Mouse (Mus musculus): ENCODE data around the gene Tes3-ps.

Tes3-ps gene

DNA sequence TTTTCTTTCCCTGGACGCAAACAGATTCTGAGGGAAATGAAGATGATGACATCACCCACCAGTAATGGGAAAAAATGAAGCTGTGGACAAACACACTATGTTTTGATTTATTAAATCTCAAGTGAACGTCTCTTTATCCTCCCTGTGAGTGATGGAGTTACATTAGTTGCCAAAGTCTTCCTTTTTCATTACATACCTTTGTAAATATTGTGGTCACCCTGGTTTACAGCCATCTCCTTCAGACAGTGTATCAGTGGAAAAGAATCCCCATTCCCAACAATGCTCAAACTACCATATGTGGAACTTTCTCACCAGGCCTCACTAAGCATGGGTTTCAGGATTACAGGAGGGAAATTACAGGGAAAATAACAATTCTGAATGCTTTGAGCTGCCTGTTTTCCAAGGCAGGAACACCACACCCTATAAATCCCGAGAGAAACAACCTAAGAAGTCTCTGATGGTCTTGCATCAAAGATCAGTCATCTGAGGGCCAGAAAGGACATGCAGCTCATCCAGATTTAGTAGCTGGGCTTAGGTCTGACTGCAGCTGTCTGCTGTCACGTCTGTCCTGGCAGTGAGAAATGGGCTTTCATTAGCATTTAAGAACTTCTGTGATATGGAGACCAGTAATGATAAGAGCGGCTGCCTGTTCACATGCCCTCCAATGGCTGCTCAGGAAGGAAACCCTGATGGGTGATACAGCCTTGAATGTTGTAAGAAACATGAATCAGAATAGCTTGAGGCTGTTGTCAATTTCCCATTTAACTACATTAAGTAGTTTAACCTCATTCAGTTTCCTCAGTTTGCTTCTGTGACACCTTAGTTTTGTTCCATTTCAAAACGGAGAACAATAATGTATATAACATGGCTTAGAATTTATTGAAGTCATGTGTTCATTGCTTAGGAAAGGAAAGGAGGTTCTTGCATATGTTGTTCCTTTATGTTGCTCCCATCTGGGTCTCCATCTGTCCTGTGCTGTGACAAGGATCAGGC is at the start of gene Tes3-ps:
Tes3-ps (plus strand) TSS at position 943 of the 993 bp plus-strand sequence.
- in situ Hi-C loops (cut with MboI, MseI): no loop called here

DNA sequence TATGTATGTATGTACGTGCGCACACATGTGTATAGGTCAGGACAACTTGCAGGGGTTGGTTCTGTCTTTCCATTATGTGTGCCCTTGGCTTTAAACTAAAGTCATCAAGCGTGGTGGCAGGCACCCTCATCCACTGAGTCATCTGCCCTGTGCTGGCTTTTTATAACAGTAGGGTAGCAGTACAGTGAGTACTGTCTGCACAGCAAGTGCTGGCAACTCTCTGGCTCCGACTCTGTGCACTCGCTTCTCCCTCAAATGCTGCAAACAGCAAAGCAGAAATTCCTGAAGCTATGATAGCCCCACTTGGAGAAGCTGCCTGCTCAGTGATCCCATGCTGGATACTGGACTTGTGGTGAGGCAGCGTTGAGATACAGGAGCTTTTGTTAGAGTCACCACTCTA is 48.7 kb upstream of the Tes3-ps start:
- in situ Hi-C loops (cut with MboI, MseI): no loop called here

DNA sequence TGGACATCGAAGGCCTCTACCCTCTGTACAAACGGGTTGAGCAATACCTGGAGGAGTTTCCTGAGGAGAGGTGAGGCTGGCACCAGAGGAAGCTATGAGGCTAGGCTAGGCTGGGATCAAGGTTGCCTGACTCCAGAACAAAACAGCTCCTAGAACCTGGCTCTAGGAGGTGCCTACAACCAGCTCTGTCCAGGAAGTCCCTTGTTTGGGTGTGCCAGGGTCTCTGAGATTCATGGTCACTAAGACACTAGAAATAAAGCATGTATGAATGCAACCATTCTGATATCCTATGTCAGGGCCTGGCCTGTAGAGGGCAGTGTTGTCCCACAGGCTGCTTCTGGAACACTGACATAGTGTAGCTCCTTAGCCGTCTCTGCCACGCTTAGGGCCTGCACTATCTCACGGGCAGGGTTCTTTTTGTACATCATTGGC is 43.8 kb upstream of the Tes3-ps start:
- in situ Hi-C loops (cut with MboI, MseI): loop anchor here (5.0 kb wide), 1 partner anchor 188 kb away; no protein-coding TSS in a partner anchor

DNA sequence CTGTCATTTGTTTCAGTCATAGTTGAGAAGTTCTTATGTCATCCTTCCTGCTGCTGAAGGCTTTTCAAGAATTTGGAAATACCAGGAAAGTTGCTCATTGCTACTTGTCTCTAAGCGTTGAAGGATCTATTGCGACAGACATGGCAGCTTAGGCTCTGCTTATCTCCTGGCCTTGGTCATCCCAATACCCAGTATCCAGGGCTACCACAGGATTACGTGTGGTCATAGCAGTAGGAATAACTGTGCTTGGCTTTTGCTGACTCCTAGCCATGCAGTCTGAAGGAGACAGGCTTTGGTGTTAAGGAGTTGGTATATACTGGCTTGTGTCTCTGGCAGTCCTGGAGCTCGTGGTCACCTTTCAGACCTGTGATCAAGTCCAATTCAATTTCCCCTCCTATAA is 32.8 kb upstream of the Tes3-ps start:
- in situ Hi-C loops (cut with MboI, MseI): no loop called here

DNA sequence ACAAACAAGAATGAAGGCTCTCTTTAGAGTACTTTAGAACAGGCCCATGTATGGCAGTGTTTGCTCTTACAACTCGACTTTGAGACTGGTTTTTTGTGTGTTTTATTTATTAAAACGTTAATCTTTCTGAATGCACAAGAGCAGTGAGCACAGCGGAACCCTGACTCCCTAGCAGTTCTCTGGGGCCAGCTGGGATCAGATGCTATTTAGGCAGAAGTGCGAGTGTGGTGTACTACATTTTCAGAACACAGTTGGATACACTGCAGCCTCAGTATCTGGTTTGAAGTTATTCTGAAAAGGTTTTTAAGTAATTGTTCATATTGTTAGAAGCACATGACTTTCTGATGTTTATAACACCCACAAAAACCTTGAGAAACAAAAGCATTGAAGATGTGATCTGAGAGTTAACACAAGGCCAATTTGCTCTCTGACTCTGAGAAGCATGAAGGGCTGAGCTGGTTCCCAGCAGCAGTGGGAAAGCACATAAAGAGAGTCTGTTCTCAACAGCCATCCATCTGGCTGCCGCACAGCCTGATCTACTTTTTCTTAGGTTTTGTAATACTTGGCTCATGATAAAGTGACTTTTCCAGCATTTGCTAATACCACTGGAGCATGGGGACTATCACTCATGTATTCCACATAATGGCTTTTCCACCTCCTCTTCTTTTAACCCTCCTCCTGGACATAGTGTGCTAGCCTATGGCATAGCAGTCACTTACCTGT is 32.3 kb upstream of the Tes3-ps start:
- in situ Hi-C loops (cut with MboI, MseI): no loop called here

DNA sequence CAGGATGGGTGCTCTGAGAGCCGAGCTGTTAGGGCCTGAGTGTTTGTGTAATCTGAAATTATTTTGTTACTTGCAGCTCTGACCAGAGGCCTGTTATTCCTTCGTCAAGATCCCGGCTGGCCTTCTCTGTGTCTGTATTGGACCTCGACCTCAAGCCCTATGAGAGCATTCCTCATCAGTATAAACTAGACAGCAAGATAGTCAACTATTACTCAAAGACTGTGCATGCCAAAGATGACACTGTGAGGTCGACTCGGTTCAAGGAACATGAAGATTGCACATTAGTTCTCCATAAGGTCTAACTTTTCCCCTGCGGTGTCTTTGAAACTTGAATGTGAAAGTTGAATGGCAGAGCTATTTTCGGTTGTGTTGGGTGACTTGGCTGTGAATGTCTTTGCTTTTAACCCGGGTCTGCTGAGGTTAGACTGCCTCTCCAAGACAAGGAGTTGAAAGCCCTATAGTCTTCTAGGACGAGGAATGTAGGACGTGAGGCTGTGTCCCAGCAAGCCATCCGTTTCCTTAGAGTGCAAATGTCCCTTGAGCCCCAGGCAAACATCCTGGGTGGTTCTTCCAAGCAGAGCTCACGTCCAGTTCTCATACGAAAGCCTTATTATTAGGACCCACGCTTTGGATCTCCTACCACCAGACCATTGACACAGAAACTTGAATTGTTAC is 31.5 kb upstream of the Tes3-ps start:
- in situ Hi-C loops (cut with MboI, MseI): no loop called here

DNA sequence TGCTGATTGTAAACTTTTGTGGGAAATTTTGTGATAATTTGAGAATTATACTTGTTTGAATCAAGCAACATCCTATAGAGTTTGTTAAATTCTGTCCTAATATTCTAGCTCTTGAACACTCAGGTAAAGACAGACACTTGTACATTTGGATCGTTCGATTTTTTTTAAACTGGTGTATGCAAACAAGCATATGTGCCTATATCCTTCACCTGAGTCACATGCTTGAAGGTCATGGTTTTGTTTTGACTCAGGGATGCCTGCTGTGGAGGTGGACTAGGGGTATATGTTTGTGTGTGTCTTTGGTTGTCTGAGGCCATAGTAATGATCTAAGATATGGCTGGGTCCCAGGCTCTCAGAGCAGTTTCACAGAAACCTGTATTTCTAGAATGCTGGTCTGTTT is 30.2 kb upstream of the Tes3-ps start:
- in situ Hi-C loops (cut with MboI, MseI): no loop called here

DNA sequence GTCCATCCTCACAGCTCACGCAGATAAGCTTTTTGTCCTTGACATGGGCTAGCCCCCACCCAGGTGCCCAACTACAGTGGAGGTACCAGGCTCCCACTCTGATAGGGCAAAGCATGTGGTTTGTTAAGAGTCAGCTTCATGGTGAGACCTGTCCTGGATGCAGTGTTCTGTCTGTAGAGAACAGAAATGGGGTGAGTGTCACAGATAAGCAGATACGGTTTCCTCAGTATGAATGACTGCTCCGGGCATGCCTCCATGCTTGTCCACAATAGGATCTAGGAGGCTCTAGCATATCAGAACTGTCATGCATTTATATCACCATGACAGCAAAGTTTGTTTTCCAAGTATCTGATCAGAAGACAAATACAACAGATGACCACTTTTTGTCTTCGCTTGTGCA is 27.2 kb upstream of the Tes3-ps start:
- in situ Hi-C loops (cut with MboI, MseI): no loop called here

DNA sequence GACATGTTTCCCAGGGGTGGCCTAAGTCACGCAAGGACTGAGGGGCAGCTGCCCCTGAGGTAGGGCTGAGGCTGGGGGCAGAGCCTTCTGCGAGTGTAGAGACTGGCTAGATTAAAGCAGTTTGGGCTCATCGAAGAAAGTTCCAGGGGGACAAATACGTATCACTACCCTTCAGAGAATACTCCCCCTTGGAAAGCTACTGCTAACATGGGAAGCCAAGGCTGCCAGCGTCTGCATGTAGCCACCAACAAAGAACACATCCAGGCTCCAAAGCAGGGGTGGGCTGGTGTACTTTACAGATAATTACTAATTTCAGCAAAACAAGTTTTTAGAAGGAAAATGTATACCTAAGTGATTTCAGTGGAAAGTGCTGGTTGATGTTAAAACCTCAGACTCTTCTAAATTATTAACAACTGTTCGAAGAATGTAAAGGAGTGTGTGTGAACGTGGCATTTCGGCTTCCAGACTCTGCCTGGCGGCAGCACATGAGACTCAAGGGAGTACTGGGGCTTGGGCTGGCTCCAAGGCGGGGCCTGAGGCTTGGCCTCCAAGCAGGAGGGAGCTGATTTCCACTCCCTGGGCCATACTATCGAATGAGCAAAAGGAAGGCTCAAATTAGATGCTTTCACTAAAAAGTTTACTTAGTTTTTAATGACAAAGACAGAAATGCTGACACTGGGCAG is 26.6 kb upstream of the Tes3-ps start:
- in situ Hi-C loops (cut with MboI, MseI): no loop called here

DNA sequence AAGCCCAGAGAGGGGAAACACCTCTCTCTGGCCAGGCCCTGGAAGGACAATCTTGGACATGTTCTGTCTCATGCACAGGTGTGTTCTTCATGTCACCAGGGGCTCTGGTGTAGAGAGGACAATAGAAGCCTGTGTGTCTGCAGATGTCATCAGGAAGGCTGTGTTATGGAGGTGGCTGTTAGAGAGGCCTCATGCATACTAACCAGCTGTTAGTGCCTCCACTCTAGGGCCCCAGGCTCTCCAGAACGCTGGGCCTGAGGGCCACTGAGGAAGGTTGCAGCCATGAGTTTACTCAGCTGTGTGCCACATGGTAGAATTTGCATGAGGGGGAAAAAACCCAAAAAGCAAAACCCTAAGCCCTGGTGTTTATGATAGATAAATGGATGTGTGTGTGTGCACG is 25.5 kb upstream of the Tes3-ps start:
- in situ Hi-C loops (cut with MboI, MseI): no loop called here

DNA sequence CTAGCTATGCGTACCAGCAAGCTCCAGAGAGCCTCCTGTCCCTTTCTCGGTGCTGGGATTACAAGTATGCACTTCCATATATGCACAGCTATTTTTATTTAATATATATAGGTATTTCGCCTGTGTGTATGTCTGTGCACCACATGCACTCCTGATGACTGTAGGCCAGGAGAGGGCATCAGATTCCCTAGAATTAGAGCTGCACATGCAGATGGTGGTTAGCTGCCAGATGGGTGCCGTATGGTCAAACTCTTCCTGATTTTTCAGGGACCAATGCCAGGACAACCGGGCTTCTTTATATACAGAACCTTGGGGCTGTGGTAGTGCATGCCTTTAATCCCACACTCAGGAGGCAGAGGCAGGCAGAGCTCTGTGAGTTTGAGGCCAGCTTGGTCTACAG is 24.1 kb upstream of the Tes3-ps start:
- in situ Hi-C loops (cut with MboI, MseI): no loop called here

DNA sequence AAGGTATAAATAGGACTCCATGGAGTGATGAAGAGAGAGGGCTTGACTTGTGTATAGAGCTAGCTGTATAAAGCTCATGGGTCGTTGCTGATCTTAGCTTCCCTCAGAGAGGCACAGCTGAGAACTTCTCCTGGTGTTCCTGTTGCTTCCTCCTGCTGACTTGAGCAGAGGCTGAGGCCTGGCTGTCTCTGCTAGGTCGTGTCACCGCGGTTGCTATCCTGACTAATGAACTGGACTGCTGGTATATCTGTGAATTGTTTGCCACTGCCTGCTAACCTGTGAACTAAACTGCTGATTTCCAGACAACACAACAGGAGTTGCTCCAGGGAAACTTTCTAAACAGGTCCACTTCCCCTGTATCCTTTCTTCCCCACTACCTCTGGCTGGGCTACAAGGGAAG is 22.8 kb upstream of the Tes3-ps start:
- in situ Hi-C loops (cut with MboI, MseI): no loop called here

DNA sequence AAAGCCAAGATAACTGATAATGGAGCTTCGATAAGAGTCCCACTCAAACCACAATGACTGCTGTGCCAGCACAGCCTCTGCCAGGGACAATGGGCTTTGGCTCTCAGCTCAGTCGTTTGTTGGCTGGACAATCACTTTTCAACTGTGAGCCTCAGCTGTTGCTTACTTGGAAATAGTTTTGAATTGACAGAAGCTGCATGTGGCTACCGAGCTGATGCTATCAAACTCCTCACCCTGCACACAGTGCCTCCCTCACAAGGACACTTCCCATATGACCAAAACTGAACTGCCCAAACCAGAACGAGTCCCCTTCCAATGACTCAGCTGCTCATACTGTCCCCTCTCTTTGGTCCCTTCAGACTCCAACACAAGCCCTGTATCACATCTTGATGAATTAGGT is 22.3 kb upstream of the Tes3-ps start:
- in situ Hi-C loops (cut with MboI, MseI): no loop called here

DNA sequence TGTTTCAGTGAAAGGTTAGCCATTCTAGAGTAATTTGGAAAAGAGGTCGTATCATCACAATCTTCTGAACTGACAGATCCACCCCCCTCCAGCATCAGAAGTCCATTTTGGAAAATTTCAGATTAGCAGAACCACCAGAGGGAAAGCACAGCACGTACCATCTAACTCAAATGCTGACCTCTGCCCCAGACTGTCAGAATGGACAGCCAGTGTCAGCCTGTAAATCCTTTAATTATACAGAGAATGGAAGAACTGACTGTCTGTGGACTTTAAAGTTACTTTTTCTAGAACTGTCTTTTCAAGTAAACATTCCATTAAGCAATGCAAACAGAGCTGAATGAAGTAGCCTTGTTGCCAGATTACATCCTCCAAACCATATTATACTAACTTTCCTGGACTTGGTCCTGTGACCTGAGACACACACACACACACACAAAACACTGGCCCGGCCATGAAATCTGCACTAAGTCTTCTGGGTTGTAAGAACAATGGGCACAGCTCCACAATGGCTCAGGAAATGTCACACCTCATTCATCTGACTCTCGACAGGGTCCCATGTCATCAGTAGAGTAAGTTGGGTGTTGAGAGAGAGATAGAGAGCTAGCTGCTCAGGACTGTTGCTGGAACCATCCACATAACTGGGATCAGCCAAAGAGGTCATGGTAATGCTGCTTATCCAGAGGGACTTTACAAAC is 21.0 kb upstream of the Tes3-ps start:
- in situ Hi-C loops (cut with MboI, MseI): no loop called here

DNA sequence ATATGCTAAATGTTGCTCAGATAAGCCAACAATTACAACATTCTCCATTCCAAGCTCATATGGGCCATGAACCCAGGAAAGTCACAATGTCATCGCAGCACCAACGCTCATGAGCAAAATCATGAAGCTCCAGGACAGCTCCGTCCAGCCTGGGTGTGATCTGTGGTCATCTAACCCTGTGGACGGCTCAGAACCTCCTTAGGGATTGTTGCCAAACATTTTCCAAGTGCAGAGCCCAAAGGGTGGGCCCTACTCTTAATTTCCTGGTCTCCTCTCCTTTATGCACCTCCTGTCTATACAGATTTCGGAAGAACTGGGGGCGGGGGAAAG is 20.5 kb upstream of the Tes3-ps start:
- in situ Hi-C loops (cut with MboI, MseI): no loop called here

DNA sequence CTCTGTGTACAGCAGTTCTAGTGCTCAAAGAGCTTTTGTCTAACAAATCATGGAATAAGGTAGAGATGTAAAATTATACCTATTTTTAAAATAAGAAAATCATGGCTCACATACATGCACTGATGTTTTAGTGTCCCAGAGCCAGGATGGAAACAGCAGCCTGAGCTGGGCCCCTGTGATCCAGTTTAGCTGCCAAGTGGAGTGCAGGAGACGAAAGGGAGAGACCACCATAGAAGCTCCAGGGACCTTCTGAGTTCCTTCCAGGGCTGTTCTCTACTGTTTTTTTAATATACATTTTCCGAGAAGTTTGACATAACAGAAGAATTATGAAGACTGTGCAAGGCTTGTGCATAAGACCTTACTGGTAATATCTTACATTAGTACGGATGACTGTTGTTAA is 15.2 kb upstream of the Tes3-ps start:
- in situ Hi-C loops (cut with MboI, MseI): no loop called here

DNA sequence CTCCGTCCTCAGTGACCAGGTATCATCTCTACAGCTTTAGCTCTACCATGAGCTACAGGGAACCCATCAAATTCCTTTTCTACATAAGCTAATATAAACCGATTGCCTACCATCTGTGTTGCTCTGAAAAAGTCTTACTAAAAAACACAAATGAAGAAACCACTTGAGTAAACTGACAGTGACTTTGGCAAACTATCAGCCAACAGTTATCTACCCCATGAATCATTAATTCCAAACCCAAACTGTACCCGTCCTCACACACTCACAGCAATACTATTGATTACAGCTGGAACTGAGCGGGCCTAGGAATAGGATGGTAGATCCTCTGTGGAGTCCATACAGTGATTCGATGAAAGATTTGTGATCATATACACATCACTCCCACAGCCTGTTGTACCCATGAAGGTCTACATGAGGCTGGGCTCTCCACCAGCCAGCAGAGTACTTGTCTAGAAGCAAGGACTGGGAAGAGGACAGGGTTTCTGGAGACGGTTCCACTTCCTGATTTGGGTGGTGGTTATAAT is 14.2 kb upstream of the Tes3-ps start:
- in situ Hi-C loops (cut with MboI, MseI): no loop called here

DNA sequence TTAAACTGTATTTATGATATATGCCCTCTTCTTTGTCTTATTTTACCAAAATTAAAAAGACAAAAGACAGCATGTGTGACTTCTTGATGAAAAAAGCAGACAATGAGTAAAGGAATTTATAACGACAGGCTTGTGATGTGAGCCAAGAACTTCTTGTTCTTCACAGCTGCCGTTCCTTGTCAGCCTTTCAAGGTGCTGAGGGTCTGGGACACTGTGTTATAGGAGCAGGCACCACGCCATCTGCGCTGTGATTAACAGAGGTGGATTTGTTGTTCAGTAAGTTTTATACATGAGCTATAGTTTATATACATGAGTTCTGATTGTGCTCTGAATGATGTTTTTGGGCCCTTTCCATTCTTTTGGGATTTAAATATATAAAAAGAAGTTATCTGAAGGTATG is 13.7 kb upstream of the Tes3-ps start:
- in situ Hi-C loops (cut with MboI, MseI): no loop called here

DNA sequence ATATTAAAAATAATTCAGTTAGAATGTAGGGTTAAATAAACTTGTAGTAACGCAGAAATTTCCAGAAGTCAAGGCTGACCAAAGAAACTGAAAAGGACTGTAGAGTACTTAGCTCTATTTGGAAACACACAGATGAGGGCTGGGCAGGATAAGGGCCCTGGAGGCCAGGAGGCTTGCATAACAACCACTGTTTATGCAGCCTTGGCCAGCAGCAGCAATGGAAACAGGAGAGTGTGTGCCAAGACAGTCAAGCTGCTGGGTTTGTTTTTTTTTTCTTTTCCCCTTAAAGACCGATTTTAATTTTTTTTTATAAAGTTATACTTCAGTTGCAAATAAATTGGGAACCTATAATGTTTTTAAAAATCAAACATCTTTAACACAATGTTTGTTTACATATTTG is 13.1 kb upstream of the Tes3-ps start:
- in situ Hi-C loops (cut with MboI, MseI): loop anchor here (10.0 kb wide), 1 partner anchor 145 kb away; no protein-coding TSS in a partner anchor

DNA sequence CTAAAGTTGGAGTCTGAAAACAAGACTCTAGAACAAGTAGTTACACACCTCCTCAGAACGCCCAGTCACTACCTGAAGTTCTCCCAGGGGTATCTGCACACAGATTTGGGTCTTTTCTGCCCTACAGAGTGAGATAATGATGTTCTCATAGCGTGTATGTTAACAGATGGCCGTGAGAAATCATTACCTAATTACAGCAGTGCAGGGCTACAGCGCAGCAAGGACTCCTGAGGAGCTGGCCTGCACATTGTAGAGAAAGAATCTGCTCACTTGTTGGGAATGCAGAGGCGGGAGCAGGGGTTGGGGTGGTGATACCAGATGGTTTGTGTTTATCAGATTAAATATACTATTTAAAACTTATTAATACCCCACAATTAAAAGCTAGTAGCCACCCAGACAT is 12.6 kb upstream of the Tes3-ps start:
- in situ Hi-C loops (cut with MboI, MseI): loop anchor here (10.0 kb wide), 1 partner anchor 144 kb away; no protein-coding TSS in a partner anchor

DNA sequence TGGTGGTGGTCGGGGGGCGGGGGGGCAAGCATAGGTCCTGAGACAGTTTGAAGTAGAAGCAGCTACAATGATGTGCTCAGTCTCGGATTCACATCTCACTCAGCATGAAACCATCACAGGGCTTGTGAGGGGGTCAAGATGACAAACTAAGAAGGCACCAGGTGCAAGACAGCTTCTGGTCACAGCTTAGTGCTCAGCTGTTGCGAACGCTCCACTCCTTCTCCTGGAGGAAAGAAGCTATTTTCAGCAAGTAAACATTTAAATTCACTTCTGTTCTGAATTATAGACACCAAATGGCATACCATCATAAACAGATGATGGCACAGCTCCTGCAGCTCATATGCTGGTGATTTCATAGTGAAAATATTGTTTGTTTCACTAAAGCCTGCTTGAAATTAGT is 7.7 kb upstream of the Tes3-ps start:
- in situ Hi-C loops (cut with MboI, MseI): loop anchor here (10.0 kb wide), 1 partner anchor 139 kb away; no protein-coding TSS in a partner anchor
